Mouse (Mus musculus): ENCODE results near the gene Hbp1. TPM values are rescaled to one million over a fixed set of nuclear protein-coding genes. Genes with fewer than 3 reads are reported as not detected.

The Hbp1 gene
- 155 TPM for polyA plus RNA-seq (2017; shearing (Covaris generic))

GRCm38 (mm10) chr12:31949759-31950658 is at the start of gene Hbp1:
Hbp1 (minus strand) TSS chr12:31950535.

Other genes starting within 250 kb of the Hbp1 start
- 1.6 TPM for gene Gpr22, start 236.6 kb downstream of the Hbp1 start, polyA plus RNA-seq (2017; shearing (Covaris generic))
- gene Prkar2b, start 110.8 kb upstream of the Hbp1 start, polyA plus RNA-seq (2017; shearing (Covaris generic)): 0.31 TPM

Data from CD4-positive, CD25-positive, alpha-beta regulatory T cell, adult 9 weeks (primary cell).